ENCODE assay signal across 8 mouse cellular contexts in the genomic region with DNA sequence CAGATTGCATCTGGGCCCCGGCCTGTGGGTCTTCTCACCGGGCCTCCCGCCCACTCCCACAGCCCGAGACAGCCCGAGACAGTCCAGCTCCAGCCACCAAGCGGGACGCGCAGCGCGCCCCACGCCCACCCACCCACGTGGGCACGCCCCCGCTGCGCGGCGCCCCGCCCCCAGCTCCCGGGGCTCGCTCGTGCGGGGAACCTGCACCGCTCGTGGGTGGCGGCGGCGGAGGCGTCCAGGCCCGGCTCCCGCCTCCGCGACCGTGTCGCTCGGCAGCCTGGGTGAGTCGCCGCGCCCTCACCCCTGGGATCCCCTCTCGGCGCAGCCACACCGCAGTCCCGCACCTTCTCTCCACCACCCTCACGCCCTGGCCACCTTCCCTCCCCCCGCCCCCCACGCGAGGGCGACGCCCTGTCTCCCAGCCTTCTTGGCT. TPM values are rescaled to one million over a fixed set of nuclear protein-coding genes. Genes with fewer than 3 reads are reported as not detected.
DNase-seq lines count a peak whose midpoint lies in the region; ATAC-seq and TF ChIP-seq lines count a peak whose summit lies in the region.

No protein-coding gene starts in this region.

- H3K36me3 ChIP-seq in kidney, embryonic 16.5 days (ENCODE audit: insufficient read depth, low read length) = no peaks in the 10 kb centered on the region
- H3K36me3 ChIP-seq in forebrain, embryonic 11.5 days (ENCODE audit: control insufficient read depth, insufficient read depth, low read length) = no peaks in the 10 kb centered on the region
- no peaks in the 10 kb centered on the region for H3K36me3 ChIP-seq in limb, embryonic 14.5 days (ENCODE audit: control insufficient read depth, insufficient read depth, low read length)
- H3K36me3 ChIP-seq in stomach, embryonic 16.5 days (ENCODE audit: control insufficient read depth, insufficient read depth, low read length) = no peaks in the 10 kb centered on the region

- no peaks in the 10 kb centered on the region for H3K9me3 ChIP-seq in kidney, embryonic 16.5 days (ENCODE audit: low read length)
- H3K9me3 ChIP-seq in forebrain, embryonic 11.5 days (ENCODE audit: control insufficient read depth, low read length) = no peaks in the 10 kb centered on the region
- H3K9me3 ChIP-seq in limb, embryonic 14.5 days (ENCODE audit: control insufficient read depth, low read length) = no peaks in the 10 kb centered on the region
- no peaks in the 10 kb centered on the region for H3K9me3 ChIP-seq in stomach, embryonic 16.5 days (replicated peaks; ENCODE audit: control insufficient read depth, low read length)

- DNase-seq in kidney, adult 9 months = no peak
- DNase-seq in adrenal gland, postnatal 10 days = peak; percentile 25
- peak; percentile 59 for DNase-seq in forebrain, embryonic 11.5 days (ENCODE audit: low spot score)
- no peak for DNase-seq in limb, embryonic 14.5 days (ENCODE audit: low spot score)
- DNase-seq in left cerebral cortex, adult 11 months (ENCODE audit: low spot score) = no peak
- no peak for DNase-seq in left cerebral cortex, adult 8-10 months (ENCODE audit: low spot score in 2 of 2)

- H3K4me1 ChIP-seq in kidney, embryonic 16.5 days (ENCODE audit: insufficient read depth, low read length) = peaks cover 15% of the 10 kb centered on the region
- peaks cover 4% of the 10 kb centered on the region; the same call in 1 of the 2 replicates for H3K4me1 ChIP-seq in forebrain, embryonic 11.5 days (replicated peaks; ENCODE audit: control insufficient read depth, insufficient read depth, low read length)
- H3K4me1 ChIP-seq in limb, embryonic 14.5 days (ENCODE audit: control insufficient read depth, insufficient read depth, low read length) = 0 out of 2 replicates have a peak, but pooled peaks cover 3% of the 10 kb centered on the region
- 0 out of 2 replicates have a peak, but pooled peaks cover 7% of the 10 kb centered on the region for H3K4me1 ChIP-seq in stomach, embryonic 16.5 days (ENCODE audit: control insufficient read depth, insufficient read depth, low read length)

- H3K27me3 ChIP-seq in kidney, embryonic 16.5 days (ENCODE audit: insufficient read depth, low read length) = peaks cover 62% of the 10 kb centered on the region
- peaks cover 33% of the 10 kb centered on the region for H3K27me3 ChIP-seq in forebrain, embryonic 11.5 days (ENCODE audit: control insufficient read depth, insufficient read depth, low read length)
- H3K27me3 ChIP-seq in limb, embryonic 14.5 days (ENCODE audit: control insufficient read depth, insufficient read depth, low read length) = peaks cover 61% of the 10 kb centered on the region
- peaks cover 48% of the 10 kb centered on the region for H3K27me3 ChIP-seq in stomach, embryonic 16.5 days (ENCODE audit: control insufficient read depth, insufficient read depth, low read length)

- peak; percentile 43; the same call in 1 of the 2 replicates for ATAC-seq in kidney, embryonic 16.5 days (ENCODE audit: low FRiP score, low TSS enrichment)
- peak; percentile 58 for ATAC-seq in forebrain, embryonic 11.5 days (replicated peaks; ENCODE audit: low FRiP score)
- ATAC-seq in limb, embryonic 14.5 days (ENCODE audit: low FRiP score, low read depth) = peak; percentile 38; the same call in 1 of the 2 replicates
- ATAC-seq in stomach, embryonic 16.5 days (ENCODE audit: insufficient read depth, low FRiP score) = peak; percentile 22; the same call in 1 of the 2 replicates

- H3K9ac ChIP-seq in kidney, embryonic 16.5 days (replicated peaks; ENCODE audit: low read length) = peak overlapping the region; percentile 55
- peak overlapping the region; percentile 57 for H3K9ac ChIP-seq in forebrain, embryonic 11.5 days (ENCODE audit: low read length)
- H3K9ac ChIP-seq in limb, embryonic 14.5 days (ENCODE audit: low read depth, low read length, severe bottlenecking) = peak overlapping the region; percentile 52
- H3K9ac ChIP-seq in stomach, embryonic 16.5 days (ENCODE audit: low read length) = peak overlapping the region; percentile 70

- TF ChIP-seq POLR2A in limb, embryonic 14.5 days (IDR thresholded peaks at IDR 0.05; ENCODE audit: borderline replicate concordance, extremely low read depth, insufficient read depth, insufficient read length) = no peak

- H3K27ac ChIP-seq in kidney, embryonic 16.5 days (ENCODE audit: low read length) = no peak overlapping the region
- no peak overlapping the region for H3K27ac ChIP-seq in forebrain, embryonic 11.5 days (ENCODE audit: low read depth, low read length)
- H3K27ac ChIP-seq in limb, embryonic 14.5 days (replicated peaks; ENCODE audit: low read depth, low read length) = no peak overlapping the region
- no peak overlapping the region for H3K27ac ChIP-seq in stomach, embryonic 16.5 days (ENCODE audit: low read length)

- H3K4me3 ChIP-seq in kidney, embryonic 16.5 days (ENCODE audit: low read length) = peak overlapping the region; percentile 60
- peak overlapping the region; percentile 53 for H3K4me3 ChIP-seq in forebrain, embryonic 11.5 days (ENCODE audit: low read depth, low read length)
- peak overlapping the region; percentile 58 for H3K4me3 ChIP-seq in limb, embryonic 14.5 days (replicated peaks; ENCODE audit: low read length)
- H3K4me3 ChIP-seq in stomach, embryonic 16.5 days (replicated peaks; ENCODE audit: low read length) = peak overlapping the region; percentile 57

- 0% methylated on average over 9 of the region's 48 CpGs for WGBS in kidney, embryonic 16.5 days
- under 1% methylated on average over 24 of the region's 48 CpGs for WGBS in forebrain, embryonic 11.5 days
- WGBS in limb, embryonic 14.5 days = 11% methylated on average over 6 of the region's 48 CpGs
- 1% methylated on average over 29 of the region's 48 CpGs for WGBS in stomach, embryonic 16.5 days

- peak overlapping the region; percentile 98 for H3K4me2 ChIP-seq in kidney, embryonic 16.5 days (replicated peaks; ENCODE audit: low read depth, low read length)
- H3K4me2 ChIP-seq in forebrain, embryonic 11.5 days (ENCODE audit: low read depth, low read length, severe bottlenecking) = peak overlapping the region; percentile 91
- H3K4me2 ChIP-seq in limb, embryonic 14.5 days (replicated peaks; ENCODE audit: low read depth, low read length, severe bottlenecking) = peak overlapping the region; percentile 100
- H3K4me2 ChIP-seq in stomach, embryonic 16.5 days (ENCODE audit: low read depth, low read length) = peak overlapping the region; percentile 99

RNA-seq across cellular contexts. Expression of gene Ndrg4, which starts 0.8 kb away (rescaled TPM):
- 20.1 and 23.7 TPM in 2 replicates for polyA plus RNA-seq in kidney, embryonic 16.5 days (2015; fragmentation: Nextera tagmentation; extraction: Ambion mirVana)
- 10 to 100 TPM; 23.4 to 46.3 TPM for total RNA-seq in adrenal gland, postnatal 10 days (2021)
- polyA plus RNA-seq in forebrain, embryonic 11.5 days (2014; fragmentation: Nextera tagmentation; extraction: Ambion mirVana) = 33.2 and 36.7 TPM in 2 replicates
- polyA plus RNA-seq in limb, embryonic 14.5 days (2012; rRNA removed) = 35.3 and 36.0 TPM in 2 replicates
- polyA plus RNA-seq in limb, embryonic 14.5 days (2014; fragmentation: Nextera tagmentation; extraction: Ambion mirVana) = 20.2 and 22.3 TPM in 2 replicates
- polyA plus RNA-seq in stomach, embryonic 16.5 days (2015; fragmentation: Nextera tagmentation; extraction: Ambion mirVana) = 22.2 and 24.3 TPM in 2 replicates
- total RNA-seq in left cerebral cortex, adult 8-10 months (2022) = 1,000 to 10,000 TPM; 1,680 to 1,868 (median 1,803) TPM

RNA-seq across cellular contexts. Expression of gene Setd6, which starts 38.1 kb away (rescaled TPM):
- 21.3 and 22.7 TPM in 2 replicates for polyA plus RNA-seq in kidney, embryonic 16.5 days (2015; fragmentation: Nextera tagmentation; extraction: Ambion mirVana)
- 10 to 100 TPM; 19.1 to 23.2 TPM for total RNA-seq in adrenal gland, postnatal 10 days (2021)
- polyA plus RNA-seq in forebrain, embryonic 11.5 days (2014; fragmentation: Nextera tagmentation; extraction: Ambion mirVana) = 27.5 and 30.0 TPM in 2 replicates
- polyA plus RNA-seq in limb, embryonic 14.5 days (2012; rRNA removed) = 11.8 and 21.5 TPM in 2 replicates
- polyA plus RNA-seq in limb, embryonic 14.5 days (2014; fragmentation: Nextera tagmentation; extraction: Ambion mirVana) = 14.7 and 15.6 TPM in 2 replicates
- polyA plus RNA-seq in stomach, embryonic 16.5 days (2015; fragmentation: Nextera tagmentation; extraction: Ambion mirVana) = 16.8 and 18.3 TPM in 2 replicates
- total RNA-seq in left cerebral cortex, adult 8-10 months (2022) = 10 to 100 TPM; 17.6 to 25.4 (median 23.4) TPM

RNA-seq across cellular contexts. Expression of gene Gins3, which starts 44.4 kb away (rescaled TPM):
- polyA plus RNA-seq in kidney, embryonic 16.5 days (2015; fragmentation: Nextera tagmentation; extraction: Ambion mirVana) = 20.8 and 21.6 TPM in 2 replicates
- total RNA-seq in adrenal gland, postnatal 10 days (2021) = 1 to 10 TPM; 3.8 to 5.1 TPM
- 31.6 and 35.2 TPM in 2 replicates for polyA plus RNA-seq in forebrain, embryonic 11.5 days (2014; fragmentation: Nextera tagmentation; extraction: Ambion mirVana)
- polyA plus RNA-seq in limb, embryonic 14.5 days (2012; rRNA removed) = 8.9 and 11.1 TPM in 2 replicates
- polyA plus RNA-seq in limb, embryonic 14.5 days (2014; fragmentation: Nextera tagmentation; extraction: Ambion mirVana) = 19.1 and 21.7 TPM in 2 replicates
- polyA plus RNA-seq in stomach, embryonic 16.5 days (2015; fragmentation: Nextera tagmentation; extraction: Ambion mirVana) = 15.8 and 16.1 TPM in 2 replicates
- 1 to 10 TPM; 2.0 to 3.0 (median 2.7) TPM for total RNA-seq in left cerebral cortex, adult 8-10 months (2022)

Comparison
In these comparisons a context has a peak if more than half of its experiments do, and no peak if none do; other contexts are left out.
1. DNase-seq: peak in adrenal gland, postnatal 10 days (single experiment) and forebrain, embryonic 11.5 days (single experiment); none in kidney, adult 9 months (single experiment), limb, embryonic 14.5 days (single experiment), left cerebral cortex, adult 11 months (single experiment) and left cerebral cortex, adult 8-10 months (0 of 2).
2. Peak in every context shown above with its lines, with median percentiles within 50 percentile points of each other: ATAC-seq, H3K4me2 ChIP-seq, H3K4me3 ChIP-seq and H3K9ac ChIP-seq.